Mouse (Mus musculus): ENCODE measurements around the gene Olfr8. TPM values are rescaled to one million over a fixed set of nuclear protein-coding genes. Genes with fewer than 3 reads are reported as not detected.
"Not testable (repeated sequence)": the region's sequence is repeated elsewhere in the genome, so short reads cannot be mapped to it uniquely, and the experiment has no call there.

Gene Olfr8
- total RNA-seq (2021), result not detected
- long read RNA-seq, experiment 1, result 0 reads
- long read RNA-seq, experiment 2, result 0 reads

DNA sequence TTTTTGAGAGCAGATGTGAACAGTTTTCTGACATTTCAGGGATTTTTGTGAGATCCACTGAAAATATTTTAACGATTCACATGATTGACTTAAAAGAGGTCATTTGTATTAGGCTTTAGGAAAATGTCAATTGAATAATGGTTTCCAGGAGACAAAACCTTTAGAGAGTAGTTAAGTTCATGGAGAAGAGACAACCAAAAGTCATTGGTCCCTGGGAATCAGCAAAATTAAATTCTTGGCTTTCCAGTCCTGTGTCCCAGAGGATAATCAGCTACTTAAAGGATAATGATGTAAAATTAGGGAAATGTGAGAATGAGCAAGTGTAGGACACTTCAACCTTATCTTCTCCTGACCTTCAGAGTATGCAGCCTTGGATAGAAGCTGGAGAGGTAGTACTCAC, at the start of gene Olfr8:
TSS of gene Olfr8 (plus strand) at position 301 of the 400 bp plus-strand sequence.
- DNase-seq (ENCODE audit: low spot score in 2 of 2), result not testable (repeated sequence)

DNA sequence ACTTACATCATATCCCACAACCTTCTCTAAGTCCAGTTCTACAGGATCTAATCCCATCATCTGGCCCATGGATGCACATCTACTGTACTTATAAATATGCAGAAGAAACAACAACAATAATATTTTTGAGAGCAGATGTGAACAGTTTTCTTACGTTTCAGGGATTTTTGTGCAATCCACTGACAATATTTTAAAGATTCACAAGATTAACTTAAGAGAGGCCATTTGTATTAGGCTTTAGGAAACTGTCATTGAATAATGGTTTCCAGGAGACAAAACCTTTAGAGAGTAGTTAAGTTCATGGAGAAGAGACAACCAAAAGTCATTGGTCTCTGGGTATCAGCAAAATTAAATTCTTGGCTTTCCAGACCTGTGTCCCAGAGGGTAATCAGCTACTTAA, 37.6 kb upstream of the Olfr8 start, which contains the start of gene Olfr1354:
TSS of gene Olfr1354 (plus strand) at position 301 of the 400 bp plus-strand sequence.
- not testable (repeated sequence) for DNase-seq (ENCODE audit: low spot score in 2 of 2)

DNA sequence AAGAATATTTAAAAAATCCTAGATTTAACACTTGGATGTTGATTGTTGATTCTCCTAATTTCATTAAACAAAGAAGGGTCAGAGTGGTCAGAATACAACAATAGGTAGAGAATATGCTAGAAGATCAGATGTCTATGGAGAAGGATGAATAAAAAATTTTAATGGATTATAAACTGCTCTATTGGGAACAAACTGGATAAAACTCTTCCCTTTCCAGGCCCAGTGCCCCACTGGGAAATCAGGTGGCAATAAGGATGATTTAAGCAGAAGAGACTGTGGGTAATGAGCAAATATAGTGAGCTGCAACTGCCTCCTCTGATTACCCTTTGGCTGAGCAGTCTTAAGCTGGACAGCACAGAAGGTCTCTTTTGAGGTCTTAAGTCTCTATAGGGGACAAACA, 12.6 kb downstream of the Olfr8 start, which contains the start of gene Olfr1353:
TSS of gene Olfr1353 (plus strand) at position 301 of the 400 bp plus-strand sequence.
- DNase-seq (ENCODE audit: low spot score in 2 of 2), result not testable (repeated sequence)

DNA sequence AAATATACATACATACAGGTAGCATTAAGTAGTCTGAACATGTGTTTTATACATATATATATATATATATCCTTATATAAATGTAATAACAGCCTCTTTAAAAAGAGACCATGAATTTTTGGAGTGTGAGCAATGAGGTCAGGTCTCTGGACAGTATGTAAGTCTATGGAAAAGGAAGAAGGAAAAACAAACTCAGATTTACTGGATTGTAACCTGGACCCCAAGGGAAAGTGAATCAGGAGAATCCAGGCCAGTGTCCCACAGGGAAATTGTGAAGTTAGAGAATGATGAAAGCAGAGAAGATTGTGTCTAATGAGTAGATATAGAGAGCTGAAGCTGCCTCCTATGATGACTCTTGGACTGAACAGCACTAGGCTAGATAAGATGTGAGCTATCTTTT, 30.3 kb downstream of the Olfr8 start, which contains the start of gene Olfr1352:
TSS of gene Olfr1352 (plus strand) at position 301 of the 400 bp plus-strand sequence.
- no peak for DNase-seq (ENCODE audit: low spot score in 2 of 2)

Other genes with a start within 250 kb of the Olfr8 start
- not detected for gene Casp14, start 232.3 kb upstream of the Olfr8 start, total RNA-seq (2021)
- gene Ccdc105, start 197.6 kb upstream of the Olfr8 start, total RNA-seq (2021), result under 1 TPM; 0.29 to 0.32 TPM
- 10 to 100 TPM; 13.2 to 15.5 TPM for gene Slc1a6, start 170.1 kb upstream of the Olfr8 start, total RNA-seq (2021)
- not detected for gene Olfr1356, start 98.5 kb upstream of the Olfr8 start, total RNA-seq (2021)
- gene Olfr1355, start 75.1 kb upstream of the Olfr8 start, total RNA-seq (2021), result not detected
- not detected for gene Olfr1354, start 37.5 kb upstream of the Olfr8 start, total RNA-seq (2021)
- not detected for gene Olfr1353, start 12.7 kb downstream of the Olfr8 start, total RNA-seq (2021)
- gene Olfr1352, start 30.4 kb downstream of the Olfr8 start, total RNA-seq (2021), result not detected
- not detected for gene Olfr1351, start 61.8 kb downstream of the Olfr8 start, total RNA-seq (2021)
- gene Olfr57, start 78.1 kb downstream of the Olfr8 start, total RNA-seq (2021), result not detected
- 10 to 100 TPM; 25.0 to 26.0 TPM for gene 2610008E11Rik, start 147.0 kb downstream of the Olfr8 start, total RNA-seq (2021)
- not detected for gene Vmn2r80, start 198.1 kb downstream of the Olfr8 start, total RNA-seq (2021)

All from layer of hippocampus, postnatal 14 days (tissue).